Mouse (Mus musculus): Measurements from ENCODE around the gene Casp1.
A peak's percentile ranks its signal among the peaks of the same experiment; 100 is the strongest.

Gene Casp1

DNA sequence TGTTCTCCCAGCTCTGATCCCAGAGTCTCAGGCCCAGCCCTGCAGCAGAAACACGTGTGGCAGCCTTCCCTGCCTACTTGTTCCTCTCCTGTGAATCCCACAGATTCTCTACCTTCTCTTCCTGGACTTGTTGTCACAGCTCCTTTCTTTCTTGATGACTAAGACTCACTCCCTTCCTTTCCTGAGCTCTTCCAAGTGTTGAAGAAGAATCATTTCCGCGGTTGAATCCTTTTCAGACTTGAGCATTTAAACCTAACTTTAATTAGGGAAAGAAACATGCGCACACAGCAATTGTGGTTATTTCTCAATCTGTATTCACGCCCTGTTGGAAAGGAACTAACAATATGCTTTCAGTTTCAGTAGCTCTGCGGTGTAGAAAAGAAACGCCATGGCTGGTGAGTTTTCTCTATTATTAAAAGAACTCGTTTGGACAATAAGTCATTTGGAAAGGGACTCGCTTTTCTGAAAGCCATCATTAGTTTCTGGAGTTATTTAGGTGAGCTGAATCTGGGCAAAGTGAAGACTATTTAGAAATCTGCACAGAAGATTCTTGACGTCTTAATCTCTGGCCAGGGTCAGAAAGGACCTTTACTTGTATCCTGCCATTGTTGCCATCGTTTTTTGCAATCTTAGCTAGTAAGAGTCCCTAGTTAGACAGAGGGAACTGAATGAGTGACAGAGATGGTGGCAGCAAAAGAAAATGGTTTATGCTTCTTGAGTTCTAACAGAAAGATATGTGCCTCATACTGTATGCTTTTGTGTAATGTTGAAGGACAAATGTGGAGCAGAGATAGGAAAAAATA lies at the start of gene Casp1:
Casp1 (plus strand) TSS at position 189 of the 803 bp plus-strand sequence.
- DNase-seq (ENCODE audit: low spot score in 2 of 2), result peak; percentile 8 to 31

- DNase-seq (ENCODE audit: low spot score in 2 of 2), result no peak
These were observed 34.3 kb upstream of the Casp1 start for GRCm38 (mm10) chr9:5263951-5264475.

DNA sequence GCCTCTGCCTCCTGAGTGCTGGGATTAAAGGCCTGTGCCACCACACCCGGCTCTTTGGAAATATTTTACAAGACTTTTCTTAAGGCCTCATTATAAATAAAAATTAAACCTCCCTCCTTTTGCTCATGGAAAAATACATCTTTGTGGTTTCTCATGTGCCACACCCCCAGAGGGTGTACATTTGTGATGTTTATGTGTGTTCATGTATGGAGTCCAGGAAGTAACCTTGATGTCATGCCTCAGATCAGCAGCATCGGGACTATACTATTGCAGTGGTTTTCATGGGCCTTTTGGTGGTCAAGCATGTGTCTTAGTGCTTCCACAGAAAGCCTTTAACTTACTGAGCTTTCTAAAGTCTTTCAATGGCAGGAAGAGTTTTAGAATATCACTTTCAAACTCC lies 28.0 kb upstream of the Casp1 start:
- no peak for DNase-seq (ENCODE audit: low spot score in 2 of 2)

GRCm38 (mm10) chr9:5270884-5271283 lies 27.4 kb upstream of the Casp1 start:
- DNase-seq (ENCODE audit: low spot score in 2 of 2), result no peak

DNA sequence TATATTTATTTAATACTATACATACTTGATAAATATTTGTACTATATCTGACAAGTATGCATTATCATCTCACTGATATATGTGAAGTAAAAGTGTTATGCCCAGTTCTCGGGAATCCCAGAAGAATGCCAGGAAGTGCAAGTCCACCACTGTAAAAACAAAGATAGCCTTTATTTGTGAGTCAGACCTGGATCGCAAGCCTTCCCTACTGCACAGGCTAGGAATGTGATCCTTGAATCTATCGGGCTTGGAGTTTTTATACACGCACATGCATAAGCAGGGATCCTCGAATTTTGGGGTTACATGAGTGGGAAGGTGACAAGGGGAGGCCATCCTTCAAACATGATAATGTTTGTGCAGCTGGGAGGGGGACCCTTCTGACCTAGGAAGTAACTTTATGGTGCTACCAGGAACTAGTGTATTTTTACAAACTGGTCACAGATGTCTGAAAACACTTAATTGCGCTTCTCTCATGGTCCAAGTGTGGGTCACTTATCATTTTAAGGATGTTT lies 26.9 kb upstream of the Casp1 start:
- DNase-seq (ENCODE audit: low spot score in 2 of 2), result no peak

DNA sequence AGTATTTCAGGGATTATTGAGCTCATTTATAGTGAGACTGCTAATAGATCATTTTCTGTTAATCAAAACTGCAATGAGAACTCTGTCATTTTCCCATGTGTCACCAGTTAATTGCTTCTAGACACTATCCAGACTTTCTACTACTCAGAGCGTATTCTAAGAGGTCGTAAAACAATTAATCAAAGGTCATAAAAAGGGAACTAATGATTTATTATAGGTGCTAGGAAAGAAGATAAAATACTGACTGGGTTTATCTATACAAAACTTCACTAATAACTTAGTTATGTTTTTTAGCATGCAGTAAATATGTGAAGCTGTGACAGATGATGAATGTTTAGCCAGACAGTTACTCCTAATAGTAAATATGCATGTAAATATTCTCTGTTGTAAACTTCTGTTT lies 12.2 kb upstream of the Casp1 start:
- DNase-seq (ENCODE audit: low spot score in 2 of 2), result no peak

GRCm38 (mm10) chr9:5286597-5286996 lies 11.7 kb upstream of the Casp1 start:
- no peak for DNase-seq (ENCODE audit: low spot score in 2 of 2)

- DNase-seq (ENCODE audit: low spot score in 2 of 2), result no peak
These were observed 1.7 kb upstream of the Casp1 start for GRCm38 (mm10) chr9:5296354-5297237.

DNA sequence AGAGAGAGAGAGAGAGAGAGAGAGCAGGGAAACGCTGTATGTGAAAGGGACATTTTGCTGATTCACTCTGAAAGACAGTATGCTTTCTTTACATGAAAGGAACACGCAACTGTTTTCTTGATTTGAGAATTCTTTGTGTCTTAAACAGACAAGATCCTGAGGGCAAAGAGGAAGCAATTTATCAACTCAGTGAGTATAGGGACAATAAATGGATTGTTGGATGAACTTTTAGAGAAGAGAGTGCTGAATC lies 740 bp downstream of the Casp1 start:
- DNase-seq (ENCODE audit: low spot score in 2 of 2), result no peak

DNA sequence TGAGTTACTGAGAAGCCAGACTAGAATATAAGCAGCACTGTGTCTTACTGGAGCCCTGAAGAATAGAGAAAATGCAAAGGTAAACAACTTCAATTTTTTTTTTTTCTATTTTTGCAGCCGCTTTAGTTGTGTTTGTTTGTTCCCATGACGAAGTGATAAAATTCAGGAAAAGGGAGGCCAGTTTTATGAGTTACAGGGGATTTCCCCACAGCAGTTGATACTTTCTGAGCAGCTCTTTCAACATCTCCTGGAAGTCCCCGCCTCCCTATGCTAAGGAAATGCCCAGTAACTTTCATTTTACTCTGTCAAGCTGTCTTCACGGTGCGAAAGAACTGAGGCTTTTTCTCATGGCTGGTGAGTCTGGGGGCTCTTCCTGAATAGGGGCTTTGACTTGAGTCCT lies 10.2 kb downstream of the Casp1 start, which contains the start of gene Casp4:
Casp4 (plus strand) TSS at position 268 of the 400 bp plus-strand sequence.
- peak; percentile 41 to 52 for DNase-seq (ENCODE audit: low spot score in 2 of 2)

- no peak for DNase-seq (ENCODE audit: low spot score in 2 of 2)
These were observed 11.8 kb downstream of the Casp1 start for GRCm38 (mm10) chr9:5310112-5310511.

- no peak for DNase-seq (ENCODE audit: low spot score in 2 of 2)
These were observed 13.1 kb downstream of the Casp1 start for GRCm38 (mm10) chr9:5311435-5311834.

DNA sequence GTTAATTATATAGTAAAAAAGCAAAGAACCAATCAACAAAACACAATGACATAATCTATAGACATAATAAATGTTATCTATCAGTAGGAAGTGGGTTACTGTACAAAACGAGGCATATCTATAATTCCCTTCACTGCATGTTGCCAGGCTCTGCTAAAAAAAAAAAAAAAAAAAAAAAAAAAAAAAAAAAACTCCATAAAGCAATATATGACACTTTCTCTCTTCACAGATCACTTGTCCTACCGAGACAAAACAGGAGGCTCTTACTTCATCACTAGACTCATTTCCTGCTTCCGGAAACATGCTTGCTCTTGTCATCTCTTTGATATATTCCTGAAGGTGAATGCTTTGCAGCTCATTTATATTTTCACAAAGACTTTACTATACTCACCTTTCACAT lies 29.9 kb downstream of the Casp1 start:
- no peak for DNase-seq (ENCODE audit: low spot score in 2 of 2)

DNA sequence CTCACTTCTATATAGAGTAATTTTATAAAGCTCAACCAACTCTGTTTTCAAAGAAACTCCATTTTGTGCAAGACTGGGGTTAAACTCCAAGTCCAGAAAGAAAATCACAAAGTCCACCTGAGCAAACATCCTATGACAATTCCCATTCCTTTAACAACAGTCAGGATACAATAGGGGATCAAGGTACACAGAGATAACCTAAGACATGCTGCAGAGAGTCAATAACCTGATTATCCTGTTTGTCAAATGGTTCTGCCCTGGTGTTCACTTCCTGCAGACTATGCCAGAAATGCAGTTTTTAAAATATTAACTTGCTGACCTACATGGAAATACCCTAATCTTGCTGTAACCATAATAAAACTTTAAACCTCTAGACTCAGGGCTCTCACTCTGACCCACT lies 34.1 kb downstream of the Casp1 start:
- DNase-seq (ENCODE audit: low spot score in 2 of 2), result no peak

DNA sequence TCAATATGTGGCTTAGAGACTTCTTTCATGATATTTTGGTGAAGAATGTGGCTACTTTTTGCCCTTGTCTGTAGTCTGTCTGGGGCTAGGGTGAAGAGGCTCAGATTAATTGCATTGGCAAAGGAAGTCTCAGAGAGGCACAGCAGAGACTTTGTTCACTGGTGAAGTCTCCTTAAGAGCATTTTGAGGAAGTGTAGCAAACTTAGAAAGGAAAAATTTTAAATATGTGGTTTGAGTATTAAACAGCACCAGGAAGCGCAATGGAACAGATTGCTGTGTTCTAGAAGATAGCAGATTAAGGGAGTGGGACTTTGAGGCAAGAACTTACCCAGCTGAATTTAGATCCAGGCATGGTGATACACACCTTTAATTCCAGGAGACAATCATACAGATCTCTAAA lies 35.1 kb downstream of the Casp1 start:
- DNase-seq (ENCODE audit: low spot score in 2 of 2), result no peak

GRCm38 (mm10) chr9:5343092-5343491 lies 44.8 kb downstream of the Casp1 start:
- no peak for DNase-seq (ENCODE audit: low spot score in 2 of 2)

DNA sequence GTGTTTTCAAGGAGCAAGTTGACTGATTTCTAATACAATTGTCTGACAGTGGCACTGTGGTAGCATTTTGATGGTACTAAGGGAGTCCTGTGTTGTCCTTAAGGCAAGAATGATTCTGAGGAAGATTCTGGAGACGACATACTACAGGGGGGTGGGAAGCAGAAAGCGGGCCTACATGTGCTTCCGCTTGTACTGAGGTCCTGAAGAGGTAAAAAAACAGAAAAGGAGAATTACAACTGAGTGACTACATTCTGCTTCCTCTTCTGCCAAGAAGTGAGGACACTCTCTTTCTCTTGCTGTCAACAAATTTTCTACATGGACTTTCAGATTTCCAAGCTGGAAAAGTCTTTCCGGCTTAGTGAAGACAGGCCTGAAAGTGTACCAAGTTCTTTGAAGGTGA lies 45.8 kb downstream of the Casp1 start:
- no peak for DNase-seq (ENCODE audit: low spot score in 2 of 2)

DNA sequence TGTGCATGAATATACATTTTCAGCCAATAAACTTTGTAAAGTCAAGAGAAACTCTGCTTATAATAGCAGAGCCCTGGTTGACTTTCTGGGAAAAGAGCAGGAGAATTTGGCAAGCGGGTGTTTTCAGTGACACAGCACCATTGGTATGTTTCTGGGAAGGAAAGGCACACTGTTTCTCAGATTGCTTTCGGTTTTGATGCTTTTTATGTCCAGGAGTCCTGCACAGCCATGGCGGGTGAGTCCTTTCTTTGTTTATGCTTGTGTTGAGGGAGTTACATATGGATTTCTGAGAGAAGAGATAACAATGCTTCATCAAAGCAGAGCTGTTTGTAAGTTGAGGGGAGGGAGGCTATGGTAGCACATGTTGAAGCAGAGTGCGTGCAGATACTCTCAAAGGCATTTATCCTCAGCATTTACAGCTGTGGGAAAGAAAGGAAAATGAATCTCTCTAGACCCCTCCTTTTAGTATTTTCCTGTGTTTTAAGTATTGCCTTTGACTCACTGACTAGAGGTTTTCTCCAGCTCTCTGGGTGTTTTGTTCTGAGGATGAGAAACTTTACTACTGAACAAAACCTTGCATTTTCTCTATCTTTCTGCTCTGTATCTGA lies 47.1 kb downstream of the Casp1 start, which contains the start of gene Casp12:
Casp12 (plus strand) TSS at position 140 of the 608 bp plus-strand sequence.
- no peak for DNase-seq (ENCODE audit: low spot score in 2 of 2)

DNA sequence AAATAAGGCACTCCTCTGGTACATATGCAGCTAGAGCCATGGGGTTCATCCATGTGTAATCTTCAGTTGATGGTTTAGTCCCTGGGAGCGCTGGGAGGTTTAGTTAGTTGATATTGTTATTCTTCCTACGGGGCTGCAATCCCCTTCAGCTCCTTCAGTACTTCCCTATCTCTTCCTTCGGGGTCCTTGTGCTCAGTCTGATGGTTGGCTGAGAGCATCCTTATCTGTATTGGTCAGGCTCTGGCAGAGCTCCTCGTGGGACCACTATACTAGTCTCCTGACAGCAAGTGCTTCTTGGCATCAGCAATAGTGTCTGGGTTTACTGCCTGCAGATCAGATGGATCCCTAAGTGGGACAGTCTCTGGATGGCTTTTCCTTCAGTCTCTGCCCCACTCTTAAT lies 49.1 kb downstream of the Casp1 start:
- peak in 1 of 2 experiments; percentile 14 for DNase-seq (ENCODE audit: low spot score in 2 of 2)

GRCm38 (mm10) chr9:5353673-5354072 lies 55.4 kb downstream of the Casp1 start:
- DNase-seq (ENCODE audit: low spot score in 2 of 2), result no peak

GRCm38 (mm10) chr9:5356801-5357200 lies 58.5 kb downstream of the Casp1 start:
- no peak for DNase-seq (ENCODE audit: low spot score in 2 of 2)

Measured in spleen, postnatal 36 days (tissue).